Mouse (Mus musculus): Measurements from ENCODE around the gene Plcb3. TPM values are rescaled to one million over a fixed set of nuclear protein-coding genes. Genes with fewer than 3 reads are reported as not detected.

Gene Plcb3
- total and polyA plus RNA-seq, 2 experiments from 2014 or later, result 10.0 to 12.8 TPM

- peak; percentile 38; the same call in 1 of the 2 replicates for TF ChIP-seq CTCF (IDR thresholded peaks at IDR 0.05; ENCODE audit: low read depth)
- peak within 1 kb of the TSS; percentile 60 for H3K4me3 ChIP-seq (ENCODE audit: low read depth, low read length)
- peak within 1 kb of the TSS; percentile 77 for H3K4me2 ChIP-seq (ENCODE audit: low read depth)
- peak within 1 kb of the TSS; percentile 96 for H3K27ac ChIP-seq (ENCODE audit: low read depth, low read length)
- H3K36me3 ChIP-seq (ENCODE audit: insufficient read depth), result peaks cover 55% of the 10 kb centered on the region
- H3K4me1 ChIP-seq (ENCODE audit: insufficient read depth), result peaks cover 12% of the 10 kb centered on the region
- H3K9me3 ChIP-seq (ENCODE audit: low read length), result no peaks in the 10 kb centered on the region
- H3K27me3 ChIP-seq (ENCODE audit: insufficient read depth, low read length), result no peaks in the 10 kb centered on the region
- peak; percentile 97 for DNase-seq
- H3K9ac ChIP-seq, result peak within 1 kb of the TSS; percentile 63
- WGBS, result 2% methylated on average over 65 of the region's 65 CpGs
- peak; percentile 95 for ATAC-seq
Observed at GRCm38 (mm10) chr19:6909507-6910289, 66.6 kb downstream of the Plcb3 start, which contains the start of the genes Trmt112 and Prdx5. Gene Trmt112, plus strand, starts transcription at chr19:6909698. Gene Prdx5, minus strand, starts transcription at chr19:6910106.

- Histone ChIP-seq H3K4me1 (ENCODE audit: insufficient read depth) (peaks cover 12% of the 10 kb centered on the region), H3K9ac (peak overlapping the region; percentile 63), H3K27me3 (ENCODE audit: insufficient read depth, low read length) (no peaks in the 10 kb centered on the region), H3K4me2 (ENCODE audit: low read depth) (peak overlapping the region; percentile 77), H3K36me3 (ENCODE audit: insufficient read depth) (peaks cover 52% of the 10 kb centered on the region), H3K9me3 (ENCODE audit: low read length) (no peaks in the 10 kb centered on the region), H3K27ac (ENCODE audit: low read depth, low read length) (peak overlapping the region; percentile 96), H3K4me3 (ENCODE audit: low read depth, low read length) (peak overlapping the region; percentile 60)
- DNase-seq (no peak), ATAC-seq (no peak)
- no peak for TF ChIP-seq CTCF (IDR thresholded peaks at IDR 0.05; ENCODE audit: low read depth)
- 7% methylated on average over 11 of the region's 11 CpGs for WGBS
Observed at GRCm38 (mm10) chr19:6909021-6909420, 67.2 kb downstream of the Plcb3 start.

- Histone ChIP-seq H3K4me1 (ENCODE audit: insufficient read depth) (peaks cover 12% of the 10 kb centered on the region), H3K4me3 (ENCODE audit: low read depth, low read length) (0 out of 2 replicates have a peak overlapping the region, but pooled peaks have one; percentile 60), H3K27me3 (ENCODE audit: insufficient read depth, low read length) (no peaks in the 10 kb centered on the region), H3K9me3 (ENCODE audit: low read length) (no peaks in the 10 kb centered on the region), H3K27ac (ENCODE audit: low read depth, low read length) (no peak overlapping the region), H3K36me3 (ENCODE audit: insufficient read depth) (peaks cover 42% of the 10 kb centered on the region), H3K4me2 (ENCODE audit: low read depth) (peak overlapping the region; percentile 77), H3K9ac (no peak overlapping the region)
- ATAC-seq, result no peak
- DNase-seq, result no peak
- 0 out of 2 replicates have a peak, but pooled peaks have one; percentile 6 for TF ChIP-seq CTCF (IDR thresholded peaks at IDR 0.05; ENCODE audit: low read depth)
- WGBS, result 90% methylated on average over 7 of the region's 7 CpGs
Observed at GRCm38 (mm10) chr19:6907811-6908540, 68.3 kb downstream of the Plcb3 start.

GRCm38 (mm10) chr19:6907094-6907493 lies 69.2 kb downstream of the Plcb3 start:
- 89% methylated on average over 8 of the region's 8 CpGs for WGBS
- no peak for ATAC-seq

GRCm38 (mm10) chr19:6906199-6906598 lies 70.1 kb downstream of the Plcb3 start:
- H3K27me3 ChIP-seq (ENCODE audit: insufficient read depth, low read length), result no peaks in the 10 kb centered on the region
- no peak overlapping the region for H3K27ac ChIP-seq (ENCODE audit: low read depth, low read length)
- H3K9me3 ChIP-seq (ENCODE audit: low read length), result no peaks in the 10 kb centered on the region
- peaks cover 12% of the 10 kb centered on the region for H3K4me1 ChIP-seq (ENCODE audit: insufficient read depth)
- TF ChIP-seq CTCF (IDR thresholded peaks at IDR 0.05; ENCODE audit: low read depth), result no peak
- DNase-seq, result no peak
- ATAC-seq, result no peak
- H3K36me3 ChIP-seq (ENCODE audit: insufficient read depth), result peaks cover 24% of the 10 kb centered on the region
- no peak overlapping the region for H3K4me3 ChIP-seq (ENCODE audit: low read depth, low read length)
- 83% methylated on average over 3 of the region's 3 CpGs for WGBS
- H3K4me2 ChIP-seq (ENCODE audit: low read depth), result no peak overlapping the region
- H3K9ac ChIP-seq, result no peak overlapping the region

More at GRCm38 (mm10) chr19:6907094-6907493, 69.2 kb downstream of the Plcb3 start:
- H3K9me3 ChIP-seq (ENCODE audit: low read length), result no peaks in the 10 kb centered on the region
- H3K4me3 ChIP-seq (ENCODE audit: low read depth, low read length), result no peak overlapping the region
- peaks cover 33% of the 10 kb centered on the region for H3K36me3 ChIP-seq (ENCODE audit: insufficient read depth)
- H3K9ac ChIP-seq, result no peak overlapping the region
- H3K27me3 ChIP-seq (ENCODE audit: insufficient read depth, low read length), result no peaks in the 10 kb centered on the region
- peaks cover 12% of the 10 kb centered on the region for H3K4me1 ChIP-seq (ENCODE audit: insufficient read depth)
- TF ChIP-seq CTCF (IDR thresholded peaks at IDR 0.05; ENCODE audit: low read depth), result no peak
- no peak overlapping the region for H3K27ac ChIP-seq (ENCODE audit: low read depth, low read length)
- no peak for DNase-seq
- no peak overlapping the region for H3K4me2 ChIP-seq (ENCODE audit: low read depth)

- H3K36me3 ChIP-seq (ENCODE audit: insufficient read depth), result peaks cover 21% of the 10 kb centered on the region
- no peaks in the 10 kb centered on the region for H3K9me3 ChIP-seq (ENCODE audit: low read length)
- no peak for TF ChIP-seq CTCF (IDR thresholded peaks at IDR 0.05; ENCODE audit: low read depth)
- H3K9ac ChIP-seq, result no peak overlapping the region
- no peak overlapping the region for H3K4me3 ChIP-seq (ENCODE audit: low read depth, low read length)
- H3K4me1 ChIP-seq (ENCODE audit: insufficient read depth), result peaks cover 12% of the 10 kb centered on the region
- H3K4me2 ChIP-seq (ENCODE audit: low read depth), result no peak overlapping the region
- no peaks in the 10 kb centered on the region for H3K27me3 ChIP-seq (ENCODE audit: insufficient read depth, low read length)
- H3K27ac ChIP-seq (ENCODE audit: low read depth, low read length), result no peak overlapping the region
- 94% methylated on average over 11 of the region's 11 CpGs for WGBS
- ATAC-seq, result no peak
- no peak for DNase-seq
Observed at GRCm38 (mm10) chr19:6905498-6906159, 70.6 kb downstream of the Plcb3 start.

Measured in forebrain, postnatal 0 days (tissue).